Mouse (Mus musculus): Measurements from ENCODE around the gene Zfp354b. TPM values are rescaled to one million over a fixed set of nuclear protein-coding genes. Genes with fewer than 3 reads are reported as not detected.

Gene Zfp354b
- 0.71 and 0.82 TPM in 2 replicates for polyA plus RNA-seq (2012; rRNA removed; ENCODE audit: low replicate concordance)

GRCm38 (mm10) chr11:50931451-50931866 is at the start of gene Zfp354b:
Zfp354b (minus strand) TSS chr11:50931633.

GRCm38 (mm10) chr11:50966230-50966629 is 34.8 kb upstream of the Zfp354b start, which contains the start of gene Olfr1378:
Olfr1378 (plus strand) TSS chr11:50966530.

GRCm38 (mm10) chr11:50953665-50954064 is 22.2 kb upstream of the Zfp354b start, which contains the start of gene Prop1:
Prop1 (minus strand) TSS chr11:50953765.

GRCm38 (mm10) chr11:50943506-50943905 is 12.1 kb upstream of the Zfp354b start, which contains the start of gene 4933414I15Rik:
4933414I15Rik (minus strand) TSS chr11:50943765.

GRCm38 (mm10) chr11:50915671-50916320 is 15.6 kb downstream of the Zfp354b start, which contains the start of gene Zfp2:
Zfp2 (minus strand) TSS chr11:50916165.

GRCm38 (mm10) chr11:50887390-50888128 is 43.9 kb downstream of the Zfp354b start, which contains the start of gene Zfp454:
Zfp454 (minus strand) TSS chr11:50887651.

Other genes starting within 250 kb of the Zfp354b start
- gene Zfp354c, start 103.9 kb downstream of the Zfp354b start, polyA plus RNA-seq (2012; rRNA removed; ENCODE audit: low replicate concordance): 1.2 and 9.9 TPM in 2 replicates
- gene Zfp879, start 90.1 kb downstream of the Zfp354b start, polyA plus RNA-seq (2012; rRNA removed; ENCODE audit: low replicate concordance): 0.26 and 0.99 TPM in 2 replicates
- gene Grm6, start 80.9 kb downstream of the Zfp354b start, polyA plus RNA-seq (2012; rRNA removed; ENCODE audit: low replicate concordance): not detected in 2 replicates
- 0.63 and 3.4 TPM in 2 replicates for gene Zfp454, start 44.0 kb downstream of the Zfp354b start, polyA plus RNA-seq (2012; rRNA removed; ENCODE audit: low replicate concordance)
- 2.9 TPM in 2 replicates for gene Zfp2, start 15.5 kb downstream of the Zfp354b start, polyA plus RNA-seq (2012; rRNA removed; ENCODE audit: low replicate concordance)
- not detected in 2 replicates for gene 4933414I15Rik, start 12.1 kb upstream of the Zfp354b start, polyA plus RNA-seq (2012; rRNA removed; ENCODE audit: low replicate concordance)
- 0.40 TPM in 1 of 2 replicates, not detected in the other for gene Prop1, start 22.1 kb upstream of the Zfp354b start, polyA plus RNA-seq (2012; rRNA removed; ENCODE audit: low replicate concordance)
- gene Olfr1378, start 34.9 kb upstream of the Zfp354b start, polyA plus RNA-seq (2012; rRNA removed; ENCODE audit: low replicate concordance): not detected in 2 replicates
- gene Olfr1377, start 50.3 kb upstream of the Zfp354b start, polyA plus RNA-seq (2012; rRNA removed; ENCODE audit: low replicate concordance): not detected in 2 replicates
- not detected in 2 replicates for gene Olfr51, start 72.0 kb upstream of the Zfp354b start, polyA plus RNA-seq (2012; rRNA removed; ENCODE audit: low replicate concordance)
- not detected in 2 replicates for gene Olfr54, start 82.6 kb upstream of the Zfp354b start, polyA plus RNA-seq (2012; rRNA removed; ENCODE audit: low replicate concordance)
- gene Olfr1375, start 116.5 kb upstream of the Zfp354b start, polyA plus RNA-seq (2012; rRNA removed; ENCODE audit: low replicate concordance): not detected in 2 replicates
- gene Zfp354a, start 127.6 kb upstream of the Zfp354b start, polyA plus RNA-seq (2012; rRNA removed; ENCODE audit: low replicate concordance): 3.0 and 3.9 TPM in 2 replicates